Mouse (Mus musculus): ENCODE measurements around the gene Adgrv1. TPM values are rescaled to one million over a fixed set of nuclear protein-coding genes. Genes with fewer than 3 reads are reported as not detected.

The Adgrv1 gene
- polyA plus RNA-seq, 3 experiments from 2014 or later, result 0.24 to 0.54 (median 0.31) TPM

DNA sequence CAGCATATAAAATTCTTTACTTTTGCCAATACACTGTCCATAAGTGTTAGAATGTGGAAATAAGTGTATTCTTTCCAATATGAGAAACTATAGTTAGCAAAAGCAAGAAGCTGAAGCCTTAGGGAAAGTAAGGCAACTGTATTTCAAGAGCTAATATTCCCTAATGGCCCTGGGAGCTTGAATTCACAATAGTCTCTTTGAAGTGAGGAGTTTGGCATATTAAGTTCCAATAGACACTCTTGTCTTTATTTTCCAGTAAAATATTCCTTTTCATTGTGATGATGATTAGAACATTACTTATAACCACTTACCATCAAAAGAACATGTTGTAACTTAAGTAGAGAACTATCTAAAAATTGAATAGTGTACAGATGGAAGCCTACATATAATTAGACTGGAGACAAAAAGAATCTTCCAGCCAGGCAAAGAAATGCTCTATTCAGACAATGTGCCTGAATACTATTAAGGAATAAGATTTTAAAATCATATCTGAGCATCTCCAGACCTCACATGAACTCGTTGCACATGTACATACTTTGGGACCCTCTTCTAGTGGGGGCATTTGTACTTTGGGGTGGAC lies 225.0 kb downstream of the Adgrv1 start:
- ATAC-seq, result no peak

DNA sequence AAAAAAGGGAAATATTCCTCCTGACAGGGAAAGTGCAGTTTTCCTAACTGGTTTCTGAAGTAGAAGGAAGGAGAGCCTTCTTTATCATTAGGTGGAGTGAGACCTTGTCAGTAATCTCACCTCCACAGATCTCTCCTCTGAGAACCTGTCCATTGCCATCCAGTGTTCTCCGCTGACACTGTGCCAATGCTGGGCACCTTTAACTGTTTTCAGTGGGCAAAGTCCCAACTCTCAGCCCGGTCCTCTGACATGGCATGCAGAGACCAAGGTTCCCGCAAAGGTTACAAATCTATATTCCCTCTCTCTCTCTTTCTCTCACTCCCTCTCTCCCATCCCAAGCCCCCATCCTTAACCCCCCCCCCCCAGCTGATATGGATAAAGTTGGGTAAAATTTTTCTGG lies 230.1 kb downstream of the Adgrv1 start:
- no peak for ATAC-seq

DNA sequence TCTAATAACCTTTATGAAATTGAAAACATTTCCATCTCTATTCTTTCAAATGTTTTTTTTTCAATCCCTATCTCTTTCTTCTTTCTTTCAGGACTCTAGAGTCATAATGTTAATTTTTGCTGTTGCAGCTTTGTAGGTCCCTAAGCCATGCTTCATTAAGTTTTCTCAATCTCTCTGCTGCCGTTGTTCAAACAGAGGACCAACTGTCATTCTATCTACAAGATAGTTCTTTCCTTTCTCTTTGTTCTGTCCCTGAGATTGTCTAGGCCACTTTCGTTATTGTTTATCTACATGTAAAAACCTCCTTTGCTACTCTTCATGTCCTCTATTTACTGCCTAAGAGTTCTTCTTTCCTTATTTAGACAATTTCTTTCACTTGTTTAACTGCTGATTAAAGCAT lies 230.8 kb downstream of the Adgrv1 start:
- no peak for ATAC-seq

DNA sequence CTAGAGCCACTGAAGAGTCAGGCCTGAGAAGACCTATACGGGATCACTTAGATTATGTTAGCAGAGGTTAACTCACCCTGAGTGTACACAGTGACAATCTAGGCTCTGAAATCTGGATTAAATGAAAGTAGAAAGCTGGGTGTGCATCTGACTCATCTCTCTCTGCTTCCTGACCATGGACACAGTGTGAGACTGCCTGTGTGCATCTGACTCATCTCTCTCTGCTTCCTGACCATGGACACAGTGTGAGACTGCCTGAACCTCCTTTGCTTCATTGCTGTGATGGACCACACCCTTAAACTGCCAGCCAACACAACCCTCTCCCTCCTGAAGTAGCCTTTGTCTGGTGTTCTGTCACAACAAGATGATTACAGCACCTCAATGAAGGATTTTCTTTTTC lies 231.2 kb downstream of the Adgrv1 start:
- no peak for ATAC-seq

DNA sequence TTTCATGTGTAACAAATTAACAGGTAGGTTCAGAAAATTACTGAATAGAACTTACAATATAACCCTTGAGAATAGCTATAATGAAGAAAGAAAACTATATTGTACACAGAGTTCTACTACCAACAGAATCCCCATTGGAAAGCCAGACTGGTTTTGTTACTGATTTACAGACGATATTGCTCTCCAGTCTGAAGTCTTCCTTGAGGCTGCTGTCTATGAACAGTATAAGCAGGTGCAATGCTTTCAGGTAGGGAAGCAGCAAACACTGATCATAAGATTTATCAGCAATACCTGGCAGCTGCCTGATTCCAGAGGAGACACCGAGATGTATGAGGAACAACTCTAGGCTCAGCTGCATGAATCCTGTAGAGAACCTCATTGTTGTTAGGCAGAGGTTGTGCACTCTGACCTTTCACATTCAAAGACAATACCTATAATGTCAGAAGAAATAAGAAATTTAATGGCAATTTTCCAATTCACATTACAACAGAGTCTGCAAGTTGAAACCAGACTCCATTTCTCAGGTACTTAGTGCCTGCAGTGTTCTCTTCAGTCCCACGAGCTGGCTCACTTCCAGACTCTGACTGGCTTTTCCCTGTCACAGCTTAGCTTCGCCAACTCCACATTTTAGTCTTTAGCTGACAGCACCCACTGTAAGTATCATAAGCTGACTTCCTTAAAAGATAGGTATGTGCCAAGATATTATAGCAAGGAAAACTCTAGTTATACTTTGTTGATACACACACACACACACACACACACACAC lies 247.2 kb downstream of the Adgrv1 start:
- no peak for ATAC-seq

DNA sequence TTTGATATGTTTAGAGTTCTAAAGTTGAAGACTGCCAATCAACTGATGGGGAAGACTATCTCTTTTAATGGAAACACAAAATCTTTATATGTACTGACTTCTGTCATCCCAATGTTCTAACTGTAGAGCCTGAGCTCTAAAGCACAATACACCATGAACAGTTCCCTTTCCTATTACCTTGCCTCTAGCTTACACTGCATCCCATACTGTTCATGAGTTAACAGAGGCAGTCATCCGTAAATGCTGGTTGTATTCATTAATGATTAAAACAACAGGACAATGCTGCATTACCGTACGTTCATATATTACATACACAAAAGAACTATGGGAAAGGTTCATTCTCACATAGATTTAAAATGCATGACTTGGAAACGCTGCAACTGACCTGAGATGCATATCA lies 251.1 kb downstream of the Adgrv1 start:
- ATAC-seq, result no peak

DNA sequence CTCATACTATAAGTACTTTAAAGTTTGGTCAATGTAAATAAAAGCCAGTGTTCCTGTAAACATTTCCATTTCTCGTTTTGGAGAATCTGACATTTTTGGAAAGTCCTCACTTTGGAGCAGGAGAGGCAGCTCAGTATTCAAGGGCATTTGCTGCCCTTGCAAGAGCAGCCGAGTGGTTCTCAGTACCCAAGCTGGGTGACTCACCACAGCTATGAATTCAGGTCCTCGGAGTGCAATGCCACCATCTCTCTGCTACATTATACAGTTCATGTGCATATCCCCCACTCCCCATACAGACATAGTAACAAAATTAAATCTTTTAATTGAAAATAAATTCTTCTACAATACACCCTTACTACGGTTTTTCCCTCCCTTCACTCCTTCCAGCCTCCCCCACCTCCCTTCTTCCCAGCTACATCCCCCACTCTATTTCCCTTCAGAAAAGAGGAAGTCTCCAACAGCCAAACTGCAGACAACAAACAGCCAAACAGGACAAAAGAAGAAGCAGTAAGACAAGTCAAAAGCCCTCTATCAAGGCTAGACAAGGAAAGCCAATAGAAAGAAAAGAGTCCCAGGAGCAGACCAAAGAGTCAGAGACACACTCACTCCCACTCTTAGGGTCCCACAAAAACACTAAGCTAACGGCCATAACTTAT lies 262.0 kb downstream of the Adgrv1 start:
- ATAC-seq, result no peak

DNA sequence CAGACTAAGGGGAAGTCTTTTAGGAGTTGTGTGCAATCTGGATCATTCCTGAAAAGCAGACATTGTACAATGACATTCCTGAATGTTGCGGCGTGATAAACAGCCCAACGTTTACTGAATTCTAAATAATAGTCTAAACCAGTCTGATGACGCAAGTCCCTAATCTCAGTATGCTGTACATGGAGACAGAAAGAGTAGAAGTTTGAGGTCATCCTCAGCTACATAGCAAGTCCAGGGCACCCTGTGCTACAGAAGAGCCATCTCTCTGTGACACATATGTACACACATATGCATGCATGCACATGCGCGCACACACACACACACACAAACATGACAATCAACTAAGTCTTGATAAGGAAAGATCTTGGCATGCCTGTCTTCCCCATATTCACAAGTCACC lies 262.8 kb downstream of the Adgrv1 start:
- ATAC-seq, result no peak

DNA sequence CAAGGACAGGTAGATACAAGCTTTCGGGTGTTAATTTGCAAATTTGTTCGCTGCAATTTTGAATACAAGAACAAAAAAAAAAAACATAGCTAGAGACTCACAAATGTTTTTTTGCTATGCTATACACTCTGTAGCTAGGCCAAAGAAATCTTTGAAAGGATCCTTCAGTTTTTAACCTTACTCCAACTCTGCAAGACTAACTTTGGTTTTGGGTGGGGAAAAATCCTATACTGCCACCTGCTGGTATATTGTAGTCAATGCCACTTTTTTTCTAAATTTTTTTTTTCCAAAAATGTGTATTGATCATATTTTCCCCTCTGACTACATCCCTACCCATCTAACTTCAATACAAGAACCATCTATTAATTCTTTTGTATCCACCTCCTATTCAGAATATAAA lies 263.4 kb downstream of the Adgrv1 start:
- peak; percentile 76 for ATAC-seq

DNA sequence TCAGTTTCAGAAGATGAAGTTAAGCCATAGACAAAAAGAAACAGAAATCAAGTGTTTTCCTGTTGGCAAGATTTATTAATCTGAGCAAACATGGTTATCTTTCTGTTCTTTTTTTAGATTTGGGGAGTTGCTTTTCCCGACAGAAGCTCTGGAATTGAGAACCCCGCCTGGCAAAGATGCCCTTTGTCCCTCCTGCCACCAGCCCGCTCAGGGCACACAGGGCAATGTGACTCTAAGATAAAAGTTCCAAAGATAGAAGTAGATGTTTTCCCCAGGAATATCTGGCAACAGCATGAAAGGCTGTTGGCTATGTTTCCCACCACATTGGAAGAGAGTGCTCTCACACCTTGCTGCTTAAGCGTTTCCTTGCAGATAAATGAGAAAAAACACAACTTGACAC lies 264.0 kb downstream of the Adgrv1 start:
- ATAC-seq, result no peak

DNA sequence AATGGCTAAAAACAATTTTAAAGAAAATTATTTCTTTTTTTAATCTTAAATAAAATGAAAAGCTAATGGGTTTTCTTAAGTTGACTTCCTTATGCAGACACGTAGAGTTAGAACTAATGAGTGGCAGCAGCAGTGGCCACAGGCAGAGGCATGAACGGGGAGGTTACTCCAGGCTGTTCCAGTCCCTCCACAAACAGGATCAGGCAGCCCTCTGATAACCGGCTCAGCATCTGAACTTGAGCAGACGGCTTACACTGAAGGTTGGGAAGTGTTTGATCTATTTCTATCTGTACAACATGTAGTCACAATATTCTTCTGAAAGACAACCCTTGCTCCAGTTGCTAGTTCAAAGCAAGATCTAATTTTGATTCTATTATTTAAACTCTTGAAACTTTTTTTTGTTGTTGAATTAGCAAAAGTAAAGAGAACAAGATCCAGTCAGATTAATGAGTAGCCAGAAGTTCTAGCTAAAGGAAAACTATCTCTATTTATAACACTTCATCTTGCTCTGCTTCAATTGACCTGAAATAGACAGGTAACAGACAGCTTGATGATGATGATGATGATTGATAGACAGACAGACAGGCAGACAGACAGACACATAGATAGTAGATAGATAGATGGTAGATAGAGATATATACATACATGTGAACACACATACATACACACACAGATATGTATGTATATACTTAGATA lies 265.1 kb downstream of the Adgrv1 start:
- no peak for ATAC-seq

DNA sequence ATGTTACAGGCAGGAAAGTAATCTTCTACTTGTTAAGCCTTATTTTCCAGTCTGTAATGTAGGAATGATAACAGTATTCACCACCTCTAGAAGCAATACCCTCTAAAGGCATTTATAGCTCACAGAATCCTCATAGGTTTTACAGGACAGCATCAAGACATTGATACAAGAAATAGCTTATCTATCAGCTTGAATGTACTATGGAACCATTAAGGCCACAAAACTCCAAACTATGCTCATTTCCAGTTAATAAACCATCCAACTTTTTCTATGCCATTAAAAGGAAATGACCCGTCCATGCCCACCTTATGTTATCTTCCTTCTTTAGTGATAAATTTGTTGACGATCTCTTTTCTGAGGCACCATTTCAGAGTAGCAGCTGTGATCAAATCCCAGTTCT lies 272.6 kb downstream of the Adgrv1 start:
- ATAC-seq, result no peak

DNA sequence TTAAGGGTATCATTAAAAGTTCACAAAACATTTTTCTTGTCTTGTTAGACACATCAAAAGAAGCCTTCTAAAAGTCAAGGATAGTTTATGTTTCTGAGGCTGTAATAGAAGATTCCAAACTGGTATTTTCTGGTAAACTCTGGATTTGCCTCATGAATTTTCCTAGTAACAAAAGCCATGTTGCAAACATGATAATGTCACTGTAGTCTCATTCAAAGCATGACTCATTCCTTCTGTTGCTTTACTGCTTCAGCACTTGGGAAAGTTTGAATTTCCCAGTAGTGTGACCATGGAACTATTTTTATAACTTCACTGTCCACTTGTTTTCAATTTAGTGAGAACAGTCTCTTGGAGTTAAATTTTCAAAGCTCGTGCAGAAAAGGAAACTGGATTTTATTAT lies 274.2 kb downstream of the Adgrv1 start:
- no peak for ATAC-seq

DNA sequence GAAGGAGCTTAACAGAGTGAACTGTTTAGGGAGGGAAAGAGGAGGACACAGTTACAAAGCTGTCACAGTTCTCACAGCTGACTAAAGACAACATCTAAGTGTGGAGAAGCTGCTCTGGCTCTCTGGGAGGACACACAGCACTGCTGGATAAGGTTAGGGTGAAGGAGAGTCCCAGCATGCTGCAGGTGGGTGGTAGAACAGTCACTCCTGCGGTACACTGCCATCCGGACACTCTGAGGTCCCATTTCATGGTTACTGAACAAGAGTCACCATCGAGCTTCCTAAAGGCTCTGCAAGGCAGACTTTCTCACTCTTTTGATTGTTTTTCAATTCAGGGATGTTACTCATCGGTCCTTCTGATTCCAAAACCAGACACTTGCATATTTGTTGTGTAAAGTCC lies 274.6 kb downstream of the Adgrv1 start:
- ATAC-seq, result no peak

DNA sequence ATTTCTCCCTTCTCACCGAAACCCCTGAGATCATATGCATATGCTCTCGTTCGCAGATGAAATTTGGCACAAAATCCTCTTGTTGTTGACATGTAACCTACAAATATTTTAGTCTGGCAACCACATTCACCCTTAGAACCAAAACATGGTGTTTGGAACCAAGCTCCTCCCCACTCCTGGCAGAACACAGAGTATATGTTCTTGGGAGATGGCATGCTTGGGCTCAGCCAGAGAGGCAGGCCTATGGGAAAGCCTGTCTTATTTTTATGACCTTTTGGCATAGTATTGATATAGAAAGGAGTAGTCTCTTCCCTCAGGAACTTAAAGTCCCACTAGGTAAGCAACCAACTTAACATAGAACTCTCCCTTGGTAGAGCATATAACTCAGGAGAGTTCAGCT lies 275.7 kb downstream of the Adgrv1 start:
- ATAC-seq, result no peak

DNA sequence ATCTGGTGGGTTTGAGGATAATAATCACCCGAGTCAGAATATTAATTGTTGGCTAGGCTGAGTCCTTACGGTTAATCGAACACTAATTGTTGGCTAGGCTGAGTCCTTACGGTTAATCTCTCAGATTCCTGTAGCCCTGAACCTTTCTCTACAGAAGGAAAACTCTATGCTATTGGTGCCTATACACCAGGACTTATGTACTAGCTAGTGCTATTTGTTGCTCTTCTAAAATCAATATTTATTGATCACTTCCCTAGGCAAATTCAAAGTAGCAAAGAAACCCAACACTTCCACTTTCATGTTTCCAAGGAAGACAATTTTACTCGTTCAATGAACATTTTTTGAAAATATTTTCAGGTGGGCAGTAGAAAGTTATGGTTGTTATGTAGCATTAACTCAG lies 278.4 kb downstream of the Adgrv1 start:
- ATAC-seq, result no peak

DNA sequence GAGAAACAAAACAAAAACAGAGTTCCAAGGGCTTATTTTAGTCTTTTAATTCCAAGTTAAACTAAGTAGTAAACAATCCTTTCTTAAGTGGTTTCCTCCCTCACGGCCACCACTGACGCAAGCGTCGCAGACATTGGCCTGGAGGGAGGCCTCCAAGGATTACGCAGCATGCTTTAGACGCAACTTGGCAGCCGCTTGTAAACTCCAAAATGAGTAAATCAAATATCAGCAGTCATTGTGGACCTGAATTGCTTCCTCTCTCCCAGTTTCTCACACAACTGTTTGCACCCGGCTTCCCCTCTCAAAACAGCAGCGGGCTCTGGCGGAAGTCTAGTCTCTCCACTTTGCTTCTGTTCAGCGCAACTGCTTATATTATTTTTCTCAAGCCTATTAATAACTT lies 280.7 kb downstream of the Adgrv1 start:
- no peak for ATAC-seq

DNA sequence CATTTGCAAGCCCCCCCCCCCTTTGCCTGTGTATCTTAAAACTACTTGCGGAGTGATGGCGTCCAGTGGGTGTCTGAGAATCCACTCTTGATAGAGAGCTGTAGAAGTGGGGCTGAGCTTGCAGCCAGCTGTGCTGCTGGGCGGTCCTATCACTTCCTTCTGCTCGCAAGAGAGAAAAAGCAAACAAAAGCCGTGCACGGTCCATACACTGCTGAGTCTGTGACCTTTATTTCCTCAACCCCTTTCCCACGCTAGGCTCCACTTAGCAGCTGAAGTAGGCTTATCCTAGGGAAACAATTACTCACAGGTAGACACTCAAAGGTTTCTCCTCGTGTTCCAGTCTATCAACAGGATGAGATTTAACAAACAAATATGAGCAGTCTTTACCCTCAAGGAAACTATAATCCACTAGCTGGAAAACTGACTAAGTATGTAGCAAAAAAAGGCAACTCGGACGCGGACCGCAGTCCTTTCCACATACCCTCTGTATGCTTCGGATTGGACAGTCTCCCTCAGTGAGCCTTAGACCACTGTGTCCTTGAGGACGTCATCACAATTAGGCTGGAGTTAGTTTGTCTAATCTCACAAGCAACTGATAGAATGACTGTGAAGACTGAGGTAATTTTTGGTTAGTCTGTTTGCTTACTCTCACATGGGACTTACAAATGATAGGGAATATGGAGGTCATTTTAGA lies 281.3 kb downstream of the Adgrv1 start:
- peak; percentile 78 for ATAC-seq

DNA sequence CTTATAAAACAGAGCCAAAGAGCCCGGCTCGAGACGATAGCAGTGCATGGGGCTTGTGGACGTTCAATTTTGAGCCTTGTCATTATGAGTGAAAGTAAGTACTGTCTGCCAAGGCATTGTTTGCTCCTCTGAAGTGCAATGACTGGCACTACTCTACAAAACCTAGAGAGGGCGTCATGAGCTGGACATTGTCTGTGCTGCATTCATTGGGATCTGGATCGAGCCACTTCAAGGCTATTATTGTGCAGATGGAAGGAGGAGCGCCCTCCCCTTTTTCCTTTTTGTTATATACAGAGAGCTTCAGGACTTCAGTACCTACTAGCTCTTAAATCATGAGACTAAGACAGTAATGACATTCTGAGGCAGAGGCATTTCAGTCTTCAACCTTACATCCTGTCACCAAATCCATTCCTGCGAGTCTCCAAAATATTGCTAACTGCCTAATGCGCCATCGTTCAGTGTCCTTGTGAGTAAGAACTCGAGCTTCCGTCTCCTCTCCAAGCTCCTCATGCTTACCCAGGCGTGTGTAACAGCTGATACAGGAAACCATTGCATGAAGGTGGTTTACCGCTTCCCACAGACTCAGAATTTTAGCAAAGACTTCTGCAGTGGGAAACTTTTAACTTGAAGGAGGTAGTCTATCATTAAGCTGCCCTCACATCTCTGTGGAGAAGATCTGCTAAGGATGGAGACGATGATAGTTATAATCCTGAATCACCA lies 285.5 kb downstream of the Adgrv1 start:
- ATAC-seq, result peak; percentile 46

DNA sequence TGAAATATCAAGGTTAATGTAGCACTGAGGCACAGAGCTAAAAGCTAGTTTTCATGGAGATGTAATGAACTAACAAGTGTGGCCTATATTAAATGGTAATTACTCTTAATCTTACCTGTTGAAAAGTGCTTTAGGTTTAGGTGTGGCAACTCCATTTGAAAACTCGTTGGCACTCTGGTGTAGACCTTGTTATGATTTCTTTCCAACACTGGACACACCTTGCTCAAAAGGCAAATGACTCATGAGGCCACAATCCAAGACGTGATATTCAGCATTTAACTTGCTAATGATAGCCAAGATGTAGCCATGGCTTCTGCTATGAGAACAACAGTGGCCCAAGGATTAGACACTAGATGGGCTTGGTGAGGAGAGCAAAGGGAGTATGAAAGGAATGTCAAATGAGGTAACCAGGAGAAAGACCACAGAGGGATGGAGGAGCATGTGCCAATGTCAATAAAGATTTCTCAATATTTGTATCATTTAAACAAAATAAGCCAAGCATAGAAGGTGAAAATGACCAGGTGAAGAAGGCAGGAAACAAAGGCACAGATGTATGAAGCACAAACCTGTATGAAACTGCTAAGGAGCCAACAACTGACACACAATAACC lies 289.9 kb downstream of the Adgrv1 start:
- no peak for ATAC-seq

DNA sequence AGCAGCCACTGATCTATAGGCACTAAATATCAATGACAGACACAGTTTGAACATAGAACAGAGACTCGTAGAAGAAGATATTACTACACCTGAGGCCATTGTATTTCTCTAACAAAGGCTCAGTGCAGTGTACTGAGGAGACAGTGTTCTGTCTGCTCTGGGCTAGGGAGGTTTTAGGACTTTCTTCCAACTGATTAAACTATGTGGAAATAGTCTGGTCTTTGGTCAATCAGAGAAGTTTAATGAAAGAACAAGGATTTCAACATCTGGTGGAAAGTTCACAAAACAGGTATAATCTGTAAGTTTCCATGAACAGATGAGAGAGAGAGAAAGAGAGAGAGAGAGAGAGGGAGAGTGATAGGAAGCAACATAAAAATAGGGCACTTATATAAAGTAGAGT lies 297.7 kb downstream of the Adgrv1 start:
- no peak for ATAC-seq

DNA sequence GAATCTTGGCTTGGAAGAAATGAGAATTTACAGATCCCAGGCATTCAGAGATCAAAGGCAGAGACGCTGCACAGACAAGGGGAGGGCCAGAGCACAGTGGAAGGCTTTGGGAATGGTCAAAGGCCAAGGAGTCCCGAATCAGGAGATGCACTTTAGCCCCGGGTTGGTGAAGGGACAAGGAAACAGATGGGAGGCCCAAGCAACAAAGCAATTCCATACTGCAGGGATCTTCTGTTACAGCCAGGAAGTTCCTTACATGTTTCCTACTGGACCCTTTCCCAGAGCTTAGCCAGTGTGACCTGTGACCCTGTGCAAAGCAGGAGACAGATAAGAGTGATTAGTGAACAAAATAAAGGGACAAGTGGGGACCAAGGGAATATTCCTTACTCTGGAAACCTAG lies 300.9 kb downstream of the Adgrv1 start:
- no peak for ATAC-seq
